Mouse (Mus musculus): Measurements from ENCODE around the gene Wdr19. TPM values are rescaled to one million over a fixed set of nuclear protein-coding genes. Genes with fewer than 3 reads are reported as not detected.

Gene Wdr19
- total RNA-seq (2021) = 8.3 and 9.0 TPM in 2 replicates
- long read RNA-seq, experiment 1, full-length matches to known transcripts = 2 of 3 reads
- long read RNA-seq, experiment 1, partial matches to known transcripts = 1 of 3 reads
- long read RNA-seq, experiment 1, other reads (novel, unspliced or antisense) = 0 of 3 reads
- long read RNA-seq, experiment 2, full-length matches to known transcripts = 2 of 3 reads
- long read RNA-seq, experiment 2, partial matches to known transcripts = 0 of 3 reads
- long read RNA-seq, experiment 2, other reads (novel, unspliced or antisense) = 1 of 3 reads

DNA sequence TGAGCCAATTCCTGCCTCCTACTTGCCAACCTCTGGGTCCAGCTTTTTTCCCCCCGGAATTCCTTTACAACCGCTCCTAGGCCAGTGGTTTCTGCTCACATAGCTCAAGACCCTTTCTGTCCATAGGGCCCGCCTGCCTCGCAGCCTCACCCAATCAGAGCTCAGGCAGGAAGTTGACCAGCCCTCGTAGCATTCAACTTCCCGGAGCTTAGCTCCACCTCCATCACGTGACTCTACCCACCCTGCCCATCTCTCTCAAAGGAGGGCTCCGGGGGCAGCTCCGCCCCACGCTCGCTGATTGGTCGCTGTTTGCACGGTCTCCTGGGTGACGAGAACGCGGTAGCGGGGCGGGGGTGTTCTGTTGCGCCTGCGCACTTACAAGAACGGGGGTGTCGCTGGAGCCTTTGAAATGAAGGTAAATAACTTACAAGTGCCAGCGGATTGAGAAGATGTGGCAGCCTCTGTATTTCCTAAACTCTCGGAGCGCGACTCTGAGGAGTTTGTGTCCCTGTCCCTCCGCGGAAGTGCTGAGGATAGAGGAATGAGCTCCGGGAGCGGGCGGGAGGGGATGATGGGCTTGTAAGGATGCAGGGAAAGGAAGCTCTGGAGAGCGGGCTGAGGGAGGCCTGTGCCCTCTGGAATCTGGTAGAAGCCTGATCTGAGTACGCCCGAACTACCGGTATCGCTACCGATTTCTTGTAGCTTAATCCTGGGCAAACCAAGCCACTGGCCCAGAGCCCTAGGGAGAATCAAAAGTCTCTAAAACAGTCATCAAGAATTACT is at the start of gene Wdr19:
Gene Wdr19, plus strand, starts transcription at position 351 of the 783 bp plus-strand sequence.
- DNase-seq = peak; percentile 99

DNA sequence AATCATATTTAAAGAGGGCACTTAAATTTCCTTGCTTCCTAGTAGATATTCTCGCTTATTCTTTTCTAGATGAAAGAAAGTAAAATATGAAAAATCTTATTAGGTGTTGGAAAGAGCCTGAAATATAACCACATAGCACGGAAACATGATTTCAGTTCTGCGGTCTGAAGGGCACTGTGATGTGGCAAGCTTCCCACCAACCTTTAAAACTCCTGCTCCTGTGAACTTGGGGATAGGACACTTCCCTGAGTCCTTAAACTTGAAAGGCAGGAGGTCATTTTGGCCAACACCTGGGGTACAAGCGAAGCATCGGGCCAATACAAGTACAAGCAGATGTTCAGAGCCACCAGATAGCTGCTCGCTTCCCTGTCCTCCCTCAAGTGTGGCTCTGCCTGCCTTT is 49.8 kb upstream of the Wdr19 start:
- no peak for DNase-seq

DNA sequence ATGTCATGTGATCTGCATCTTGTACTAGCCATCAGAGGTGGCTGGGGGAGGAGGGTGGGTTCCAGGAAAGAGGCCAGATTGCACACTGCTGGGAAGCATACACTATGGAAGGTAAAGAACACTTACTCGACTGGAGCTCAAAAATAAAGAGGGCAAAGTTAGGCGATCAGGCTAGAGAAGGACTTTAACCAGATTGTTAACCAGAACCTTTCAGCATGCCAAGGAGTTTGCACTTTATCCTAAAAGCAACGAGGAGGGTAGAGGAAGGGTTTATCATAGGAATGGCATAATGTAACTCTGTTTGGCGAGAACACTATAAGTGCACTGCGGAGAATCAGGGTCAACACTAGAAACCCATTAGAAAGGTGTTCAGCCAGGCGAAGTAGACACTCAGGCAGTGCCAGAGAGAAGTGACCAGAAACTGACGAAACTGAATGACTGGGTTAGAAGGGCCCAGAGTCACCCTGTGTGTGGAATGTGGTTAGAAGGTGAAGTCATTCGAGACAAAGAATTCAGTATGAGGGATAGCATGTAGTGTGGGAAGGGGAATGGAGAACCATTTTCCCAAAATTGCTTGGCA is 49.0 kb upstream of the Wdr19 start:
- no peak for DNase-seq

DNA sequence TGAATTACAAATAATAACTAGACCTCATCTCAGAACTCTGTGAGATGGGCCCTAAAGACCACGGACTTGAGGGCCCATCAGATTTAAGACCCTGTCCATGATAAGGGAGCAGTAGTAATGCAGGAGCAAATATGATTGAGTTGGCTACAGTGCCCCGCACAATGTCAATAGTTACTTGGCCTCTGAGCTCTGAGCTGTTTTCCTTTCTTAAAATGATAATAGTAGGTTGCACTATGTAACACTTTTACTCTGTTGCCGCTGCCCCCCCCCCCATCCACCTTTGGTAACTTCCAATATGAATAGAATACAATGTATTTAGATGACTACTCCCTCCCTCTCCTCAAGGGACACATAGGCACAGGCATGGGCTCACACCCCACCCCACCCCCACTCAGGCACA is 48.2 kb upstream of the Wdr19 start:
- DNase-seq = no peak

DNA sequence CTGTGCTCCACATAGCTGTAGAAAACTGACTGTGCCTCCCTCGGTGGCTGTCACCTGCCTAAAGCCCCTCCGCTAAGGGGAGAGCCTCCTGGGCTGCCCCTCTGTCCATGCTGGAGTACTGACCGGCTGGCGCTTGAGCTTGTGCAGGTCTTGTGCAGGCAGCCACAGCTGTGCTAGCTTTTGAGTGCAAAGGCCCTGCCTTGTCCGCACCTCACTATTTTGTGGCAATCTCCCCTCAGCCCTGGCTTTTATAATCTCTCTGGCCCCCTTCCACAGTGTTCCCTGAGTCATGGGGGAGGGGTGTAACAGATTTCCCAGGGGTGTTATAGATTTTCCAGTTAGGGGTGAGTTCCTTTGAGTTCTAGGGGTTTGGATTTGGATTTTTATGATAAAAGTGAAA is 47.7 kb upstream of the Wdr19 start:
- DNase-seq = no peak

DNA sequence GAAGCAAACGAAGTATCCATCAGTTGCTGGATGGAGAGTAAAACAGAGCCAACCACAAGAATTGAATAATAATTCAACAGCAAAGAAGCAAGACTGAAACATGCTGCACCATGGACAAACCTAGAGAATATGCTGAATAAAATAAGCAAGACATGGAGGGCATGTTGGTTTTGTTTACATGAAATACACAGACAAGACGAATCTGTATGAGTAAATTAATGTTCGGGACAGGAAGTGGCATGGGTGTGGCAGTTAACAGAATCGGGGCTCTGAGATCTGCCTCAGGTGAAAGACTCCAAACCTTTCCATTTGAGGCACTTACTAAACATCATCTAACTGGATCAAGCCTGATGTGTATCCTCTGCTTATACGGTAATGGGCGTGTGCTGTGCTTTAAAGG is 45.2 kb upstream of the Wdr19 start:
- DNase-seq = no peak

DNA sequence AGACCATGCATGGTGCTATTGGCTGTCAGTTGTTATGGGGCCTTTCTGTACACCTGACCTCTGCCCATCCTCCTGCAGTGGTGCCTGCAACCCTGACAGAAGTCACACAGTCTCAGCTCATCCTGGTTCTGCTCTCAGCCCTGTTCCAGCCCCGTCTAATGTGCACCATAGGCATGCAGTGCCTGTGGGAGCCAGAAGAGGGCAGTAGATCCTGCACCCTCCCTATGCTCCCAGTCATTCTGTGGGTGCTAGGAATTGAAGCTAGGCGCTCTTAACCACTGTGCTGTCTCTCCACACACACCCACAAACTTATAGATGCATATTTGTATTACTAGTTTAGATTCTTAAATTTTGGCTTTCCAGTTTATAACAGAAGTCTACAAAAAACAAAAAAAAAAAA is 42.6 kb upstream of the Wdr19 start:
- DNase-seq = peak; percentile 65

DNA sequence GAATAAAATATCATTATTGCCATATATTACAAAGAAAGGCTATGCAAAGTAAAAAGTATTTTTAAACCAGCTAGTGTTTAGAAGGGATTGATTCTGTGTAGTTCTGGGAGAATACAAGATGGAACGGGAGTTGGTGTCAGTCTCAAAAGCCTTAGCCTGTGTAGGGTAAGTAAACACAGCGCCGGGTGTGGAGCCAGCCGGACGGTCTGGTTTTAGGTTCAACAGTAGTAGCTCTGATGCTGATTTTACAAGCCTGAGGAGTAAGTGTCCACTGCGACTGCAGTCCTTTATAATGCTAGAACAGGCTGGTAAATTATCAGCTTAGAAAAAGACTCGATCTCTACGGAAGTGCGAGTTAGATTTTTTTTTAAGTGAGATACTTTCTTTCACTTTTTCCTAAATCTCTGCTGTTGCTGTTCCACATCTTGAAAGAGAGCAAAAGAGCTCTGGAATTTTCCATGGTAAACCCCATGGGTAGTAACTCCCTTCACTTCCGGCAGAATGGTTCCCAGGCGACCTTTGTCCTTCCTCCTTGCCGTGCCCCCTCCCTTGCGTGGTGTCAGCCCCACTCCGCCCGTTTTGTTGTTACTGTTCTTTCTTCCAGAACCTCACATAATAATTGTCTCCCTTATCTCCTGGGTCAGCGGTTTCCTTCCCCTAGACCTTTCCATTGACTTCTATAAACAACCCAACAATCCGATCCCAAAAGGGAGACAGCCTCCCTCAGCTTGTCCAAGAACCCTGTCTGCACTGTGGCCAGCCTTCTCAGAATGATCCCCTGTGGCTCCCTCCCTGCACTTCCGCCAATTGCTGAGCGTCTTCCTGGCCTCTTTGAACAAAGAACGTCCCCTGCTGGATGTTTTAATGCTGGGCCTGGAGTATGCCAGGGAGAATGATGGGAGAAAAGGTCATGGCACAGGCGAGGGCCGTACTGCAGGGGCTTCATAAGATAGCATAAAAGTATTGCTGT is 41.8 kb upstream of the Wdr19 start:
- peak; percentile 70 for DNase-seq

DNA sequence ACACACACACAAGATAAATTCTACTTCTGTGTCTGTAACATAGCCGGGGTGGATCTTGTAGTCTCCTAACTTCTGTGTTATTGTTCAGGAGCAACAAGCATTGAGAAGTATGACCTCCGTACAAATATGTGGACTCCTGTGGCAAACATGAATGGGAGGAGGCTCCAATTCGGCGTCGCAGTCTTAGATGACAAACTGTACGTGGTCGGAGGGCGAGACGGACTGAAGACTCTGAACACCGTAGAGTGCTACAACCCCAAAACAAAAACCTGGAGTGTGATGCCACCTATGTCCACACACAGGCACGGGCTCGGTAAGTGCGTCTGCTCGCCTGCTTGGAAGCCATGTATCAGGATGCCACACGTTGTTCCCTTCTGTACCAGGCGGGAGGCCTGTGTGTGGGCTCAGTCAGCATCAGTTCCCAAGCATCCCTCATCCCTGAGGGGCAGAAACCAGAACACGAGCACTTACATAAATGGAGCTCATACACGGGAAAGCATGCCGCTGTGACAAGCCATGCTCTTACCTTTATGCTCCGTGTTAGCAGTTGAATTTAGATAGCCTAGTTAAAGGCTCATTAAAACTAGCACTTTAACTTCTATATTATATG is 40.7 kb upstream of the Wdr19 start:
- DNase-seq = no peak

DNA sequence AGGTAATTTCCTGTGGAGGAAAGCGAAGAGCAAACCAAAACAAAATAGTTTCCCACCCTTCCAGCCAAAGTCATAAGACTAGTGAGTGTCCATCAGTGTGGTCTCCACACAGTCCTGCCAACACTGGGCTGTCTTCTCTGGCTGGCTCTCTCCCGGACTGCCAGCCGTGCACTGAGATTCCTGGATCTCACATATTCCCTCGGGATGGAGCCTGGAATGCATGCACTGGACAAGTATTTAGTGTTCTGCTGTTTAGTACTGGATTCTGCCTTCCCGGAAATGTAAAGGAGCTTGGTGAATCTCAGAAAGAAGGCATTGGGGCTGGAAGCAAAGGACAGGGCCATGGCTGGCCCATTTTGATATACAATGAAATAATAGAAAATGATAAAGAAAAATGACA is 36.5 kb upstream of the Wdr19 start:
- DNase-seq = no peak

DNA sequence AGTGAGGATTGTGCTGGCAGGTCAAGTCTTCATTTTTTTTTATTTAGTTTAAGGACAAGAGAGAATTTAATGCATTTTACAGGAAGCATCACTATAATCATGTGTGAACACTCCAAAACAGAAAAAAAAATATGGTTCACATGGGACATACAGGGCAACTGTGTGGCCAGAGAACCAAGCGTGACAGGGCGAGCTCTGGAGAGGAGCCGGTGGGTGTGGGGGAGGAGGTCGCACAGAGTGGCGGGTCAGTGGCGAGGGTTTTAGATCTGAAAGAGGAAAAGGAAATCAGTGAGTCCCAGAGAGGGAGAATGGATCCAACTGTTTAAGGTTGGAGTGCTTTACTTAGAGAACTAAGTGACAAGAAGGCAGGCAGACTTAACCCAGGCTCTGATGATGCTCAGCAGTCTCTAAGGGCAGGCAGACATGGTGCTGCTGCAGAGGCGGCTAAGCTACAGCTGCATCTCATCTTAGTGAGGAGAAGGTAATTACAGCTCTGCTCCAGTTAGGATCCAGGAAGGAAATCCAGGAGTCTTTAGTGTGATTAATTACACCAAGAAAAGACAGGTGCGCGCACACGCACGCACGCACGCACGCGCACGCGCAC is 35.9 kb upstream of the Wdr19 start:
- DNase-seq = no peak

DNA sequence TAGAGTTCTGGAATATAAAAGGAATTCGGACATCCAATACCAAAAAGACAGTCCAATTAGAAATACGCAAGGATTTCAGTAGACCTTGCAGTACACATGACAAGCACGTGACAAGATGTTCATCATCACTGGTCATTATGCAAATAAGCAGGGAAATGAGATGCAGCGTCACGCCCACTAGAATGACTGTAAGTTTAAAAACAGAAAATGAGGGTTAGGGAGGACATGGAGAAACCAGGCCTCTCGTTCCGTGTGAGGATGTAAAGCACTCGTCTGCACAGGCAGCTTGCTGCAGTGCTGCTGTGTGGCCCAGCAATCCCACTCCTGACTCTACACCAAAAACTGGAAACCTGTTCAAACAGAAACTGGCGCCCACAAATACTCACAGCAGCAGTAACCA is 29.3 kb upstream of the Wdr19 start:
- DNase-seq = no peak

DNA sequence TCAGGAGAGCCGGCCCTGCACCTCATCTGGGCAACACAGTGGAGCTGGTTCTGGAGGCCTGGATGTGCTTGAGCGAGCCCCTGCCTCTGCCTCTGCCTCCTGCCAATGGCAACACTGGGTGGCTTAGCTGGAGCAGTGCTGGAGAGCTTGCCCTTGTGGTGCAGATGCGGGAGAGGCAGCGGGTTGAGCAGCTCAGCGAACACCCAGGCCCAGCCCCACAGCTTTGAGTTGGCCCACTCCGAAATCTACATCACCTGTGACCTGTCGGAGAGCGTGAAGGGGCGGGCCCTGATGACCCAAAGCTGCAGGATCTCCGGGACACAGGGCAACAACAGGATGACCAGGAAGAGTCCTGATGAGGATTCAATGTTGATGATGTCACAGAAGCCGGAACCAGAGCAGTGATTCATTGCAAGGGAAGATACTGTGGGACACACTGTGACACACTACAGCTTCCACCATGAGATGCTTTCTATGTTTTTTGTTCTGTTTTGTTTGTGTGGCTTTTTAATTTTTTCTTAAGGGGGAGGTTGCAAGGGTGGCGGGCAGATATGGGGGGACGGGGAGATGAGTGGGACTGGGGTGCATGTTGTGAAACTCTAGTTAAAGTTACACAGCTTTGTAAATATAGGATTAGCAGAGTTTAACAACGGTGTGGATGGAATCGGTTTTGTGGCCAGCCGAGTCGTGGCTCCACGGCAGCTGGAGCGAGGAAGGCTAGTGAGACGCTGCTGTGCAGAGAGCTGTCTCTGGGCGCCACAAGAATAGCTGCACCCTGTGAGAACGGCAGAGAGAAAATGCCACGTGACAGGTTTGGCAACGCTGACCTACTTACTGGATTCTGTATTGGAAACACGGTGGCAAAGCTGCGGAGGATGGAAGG is 24.2 kb upstream of the Wdr19 start:
- DNase-seq = peak; percentile 16

DNA sequence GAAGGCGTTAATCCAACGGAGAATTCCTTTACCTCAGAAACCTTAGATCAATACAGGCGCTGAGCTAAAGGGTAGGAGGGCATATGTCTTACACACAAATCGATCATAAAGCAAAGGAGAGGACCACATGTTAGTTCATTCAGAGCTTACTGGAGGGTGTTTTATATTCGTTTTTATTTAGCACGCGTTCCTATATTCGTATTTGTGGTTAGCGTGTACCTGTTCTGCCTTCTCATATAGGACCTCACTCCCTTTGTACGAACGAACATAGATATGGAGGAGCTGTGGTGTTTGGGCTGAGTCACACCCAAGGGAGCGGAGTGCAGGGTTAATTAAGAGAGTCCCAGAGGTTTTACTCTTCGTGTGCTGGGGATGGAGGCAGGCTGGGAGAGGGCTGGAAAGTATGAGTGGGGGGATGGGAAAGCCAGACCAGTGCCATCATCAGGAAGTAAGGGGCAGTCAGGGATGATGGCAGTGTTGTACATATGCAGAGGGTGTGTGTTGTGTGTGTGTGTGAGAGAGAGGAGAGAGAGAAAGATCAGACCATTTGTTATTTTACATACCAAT is 23.5 kb upstream of the Wdr19 start:
- DNase-seq = no peak

DNA sequence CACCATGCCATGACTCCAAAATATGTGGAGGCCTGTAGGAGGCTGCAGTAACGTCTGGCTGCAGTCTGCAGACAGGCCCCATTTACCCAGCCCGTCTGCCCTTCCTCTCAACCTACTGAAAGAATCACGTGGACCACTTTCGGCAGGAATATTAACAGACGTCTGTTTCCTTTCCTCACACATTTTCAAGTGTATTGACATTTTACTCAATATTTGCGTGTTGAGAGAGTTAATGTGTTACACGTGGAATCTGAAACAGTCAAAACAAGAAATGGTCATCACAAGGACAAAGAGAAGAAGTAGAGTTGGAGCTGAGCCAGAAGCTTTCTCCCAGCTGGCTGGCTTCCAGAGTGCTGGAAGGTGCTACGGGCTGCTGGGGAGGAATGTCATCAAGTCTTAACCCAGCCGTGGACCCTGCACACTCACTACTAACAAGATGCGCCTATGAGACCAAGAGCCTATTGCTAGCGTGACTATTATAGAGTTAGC is 22.4 kb upstream of the Wdr19 start:
- DNase-seq = peak; percentile 66

DNA sequence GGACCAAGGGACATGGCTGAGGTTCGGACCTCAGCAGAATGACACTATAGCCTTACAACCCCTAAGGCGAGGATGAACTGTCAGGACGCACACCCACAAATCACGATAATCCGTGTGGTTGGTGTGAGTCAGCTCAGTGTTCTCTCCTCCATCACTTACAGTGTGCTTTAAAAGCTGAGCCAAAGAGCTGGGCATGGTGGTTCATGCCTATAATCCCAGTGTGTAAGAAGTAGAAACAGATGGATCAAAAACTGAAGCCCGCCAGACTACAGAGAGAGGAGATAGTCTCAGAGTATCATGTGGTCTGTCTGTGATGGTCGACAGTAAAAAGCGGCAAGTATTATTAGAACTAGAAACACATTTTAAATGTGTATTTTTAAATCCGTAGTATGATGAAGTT is 21.0 kb upstream of the Wdr19 start:
- no peak for DNase-seq

DNA sequence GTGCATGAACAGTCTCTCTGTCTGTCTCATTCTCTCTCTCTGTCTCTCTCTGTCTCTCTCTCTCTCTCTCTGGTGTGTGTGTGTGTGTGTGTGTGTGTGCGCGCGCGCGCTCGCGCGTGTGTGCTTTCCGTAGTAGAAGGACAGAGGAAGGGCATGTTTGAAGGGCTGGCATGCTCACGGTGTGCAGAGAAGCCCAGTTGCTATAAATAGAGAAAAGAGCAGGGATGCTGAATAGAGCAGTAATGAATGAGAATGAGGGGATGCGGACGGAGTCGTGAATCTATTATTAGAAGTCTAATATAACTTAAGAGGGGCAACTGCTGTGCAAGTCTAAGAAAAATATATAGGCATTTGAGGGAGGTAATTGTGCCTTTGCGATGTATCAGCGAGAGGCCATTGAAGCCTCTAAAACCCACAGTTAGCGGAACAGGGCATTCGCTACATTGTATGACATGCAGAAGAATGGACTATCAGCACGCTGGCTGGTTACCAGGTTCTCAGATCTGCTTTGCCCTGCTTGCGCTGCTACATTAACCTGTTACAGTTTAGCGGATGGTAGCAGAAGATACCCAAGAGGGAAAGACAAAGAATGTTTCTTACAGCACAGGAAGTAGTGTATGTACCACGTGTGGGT is 18.2 kb upstream of the Wdr19 start:
- no peak for DNase-seq

DNA sequence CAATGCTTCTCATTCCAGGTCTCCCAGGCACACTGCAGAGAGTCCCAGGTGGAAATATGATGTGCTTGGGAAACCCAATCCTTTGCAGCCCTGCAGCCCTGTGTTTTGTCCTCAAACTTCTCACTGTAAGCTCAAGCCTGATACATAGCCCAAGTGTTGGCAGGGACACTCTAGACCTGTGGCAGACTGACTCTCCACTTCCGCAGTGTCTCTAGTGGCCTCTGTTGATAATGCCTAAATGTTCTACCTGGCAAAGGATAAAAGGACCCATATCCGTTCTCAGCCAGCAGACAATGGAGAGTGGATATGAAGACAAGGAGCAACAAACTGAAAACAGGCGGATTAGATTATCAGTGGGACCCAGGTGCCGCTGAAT is 17.7 kb upstream of the Wdr19 start:
- no peak for DNase-seq

DNA sequence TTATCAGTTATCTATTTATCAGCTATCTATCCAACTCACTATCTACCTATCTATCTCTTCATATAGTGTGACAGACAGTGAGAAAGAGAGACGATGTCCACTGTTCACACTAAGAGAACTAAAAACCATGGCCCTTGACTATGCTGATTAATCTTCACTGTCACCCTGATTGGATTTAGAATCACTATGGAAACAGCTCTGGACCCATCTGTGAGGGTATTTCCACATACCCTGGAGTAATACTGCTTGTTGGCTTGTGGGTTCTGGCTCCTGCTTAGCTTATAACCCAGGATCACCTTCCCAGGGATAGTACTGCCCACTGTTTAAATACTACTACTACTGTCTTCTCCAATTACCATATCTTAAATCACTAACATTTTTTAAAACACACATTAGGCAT is 17.2 kb upstream of the Wdr19 start:
- DNase-seq = no peak

DNA sequence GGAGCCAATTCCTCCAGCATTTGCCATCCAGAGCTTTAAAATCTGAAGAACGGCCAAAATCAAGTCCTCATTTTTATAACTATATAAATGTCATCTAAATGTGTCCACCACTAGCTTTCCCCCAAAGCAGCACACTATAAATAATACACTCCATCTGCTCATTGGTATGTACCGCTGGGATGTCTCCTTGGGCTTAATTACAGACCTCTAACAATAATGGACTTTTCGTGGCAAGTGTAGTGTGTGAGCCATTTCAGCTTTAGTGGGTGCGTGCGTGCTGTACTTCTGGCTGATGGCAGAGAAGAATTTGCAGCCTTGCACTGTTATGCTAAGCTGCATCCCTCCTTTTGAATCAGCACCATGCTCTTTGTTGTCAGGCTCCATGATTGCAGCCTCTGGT is 7.9 kb upstream of the Wdr19 start:
- no peak for DNase-seq
